Mouse (Mus musculus): ENCODE data around the gene Ceacam19.
"Not testable (repeated sequence)": the region's sequence is repeated elsewhere in the genome, so short reads cannot be mapped to it uniquely, and the experiment has no call there.

The Ceacam19 gene

DNA sequence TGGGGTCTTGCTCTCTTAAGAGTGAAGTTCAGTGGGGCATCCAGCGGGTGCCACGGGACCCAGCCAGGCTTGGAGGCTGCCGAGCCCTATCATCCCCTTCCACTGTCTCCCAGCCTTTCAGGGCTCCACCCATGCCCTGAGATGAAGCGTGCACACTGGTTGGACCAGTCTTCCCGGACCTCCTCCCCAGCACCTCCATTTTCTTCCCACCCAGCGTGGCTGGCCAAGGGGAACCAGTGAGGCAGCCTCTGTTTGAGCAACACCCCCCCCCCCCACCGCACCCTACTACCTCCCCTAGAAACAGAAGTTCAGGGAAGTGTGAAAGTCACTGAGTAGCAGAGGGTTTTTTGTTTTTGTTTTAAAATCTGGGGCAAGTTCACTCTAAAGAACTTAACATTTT lies at the start of gene Ceacam19:
TSS of gene Ceacam19 (minus strand) at position 117 of the 400 bp plus-strand sequence.
- DNase-seq (ENCODE audit: extremely low spot score, low read depth, low spot score): no peak

DNA sequence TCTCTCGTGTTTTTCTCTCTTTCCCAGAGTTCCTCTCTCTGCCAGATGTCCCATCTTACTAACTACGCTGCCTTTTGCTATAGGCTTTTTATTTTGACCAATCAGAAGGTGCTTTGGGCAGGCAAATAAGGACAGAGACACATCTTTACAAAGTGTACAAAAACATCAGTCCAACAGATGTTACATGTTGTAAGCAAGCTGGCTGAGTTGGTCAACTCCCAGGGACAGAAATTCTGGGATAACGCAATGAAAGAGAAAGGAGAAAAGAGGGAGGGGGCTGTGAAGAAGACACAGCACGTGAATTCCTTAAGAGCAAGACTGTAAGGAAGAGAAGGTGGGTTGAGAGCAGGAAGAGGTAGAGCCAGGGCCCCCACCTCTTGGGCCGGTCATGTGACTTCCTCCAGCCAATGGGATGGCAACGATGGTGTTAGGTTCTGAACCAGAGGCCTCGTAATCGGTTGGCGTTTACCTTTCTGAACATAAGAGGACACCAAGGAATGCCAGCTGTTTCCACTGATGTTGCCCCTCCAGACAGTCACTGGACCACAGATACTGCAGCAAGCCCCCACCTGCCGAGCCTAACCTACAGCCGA lies 49.6 kb upstream of the Ceacam19 start:
- no peak for DNase-seq (ENCODE audit: extremely low spot score, low read depth, low spot score)

DNA sequence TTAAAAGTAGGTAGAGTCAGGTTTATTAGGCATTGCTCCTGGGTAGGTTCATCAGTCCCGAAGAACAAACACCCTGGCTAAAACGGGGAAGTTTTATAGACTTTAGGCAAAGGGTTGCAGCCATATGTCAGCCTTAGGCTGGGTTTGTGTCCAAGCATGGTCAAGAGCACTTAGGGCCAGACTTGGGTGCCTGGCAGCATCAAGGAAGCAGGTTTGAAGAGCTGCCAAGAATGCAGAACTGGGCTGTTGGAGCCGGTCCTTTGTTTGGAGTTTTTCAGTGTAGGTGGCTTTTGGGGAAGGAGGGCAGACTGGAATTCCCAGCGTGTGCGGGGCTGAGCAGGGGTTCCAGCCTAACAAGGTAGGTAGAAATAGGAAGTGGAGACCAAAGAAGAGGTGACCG lies 48.2 kb upstream of the Ceacam19 start:
- no peak for DNase-seq (ENCODE audit: extremely low spot score, low read depth, low spot score)

DNA sequence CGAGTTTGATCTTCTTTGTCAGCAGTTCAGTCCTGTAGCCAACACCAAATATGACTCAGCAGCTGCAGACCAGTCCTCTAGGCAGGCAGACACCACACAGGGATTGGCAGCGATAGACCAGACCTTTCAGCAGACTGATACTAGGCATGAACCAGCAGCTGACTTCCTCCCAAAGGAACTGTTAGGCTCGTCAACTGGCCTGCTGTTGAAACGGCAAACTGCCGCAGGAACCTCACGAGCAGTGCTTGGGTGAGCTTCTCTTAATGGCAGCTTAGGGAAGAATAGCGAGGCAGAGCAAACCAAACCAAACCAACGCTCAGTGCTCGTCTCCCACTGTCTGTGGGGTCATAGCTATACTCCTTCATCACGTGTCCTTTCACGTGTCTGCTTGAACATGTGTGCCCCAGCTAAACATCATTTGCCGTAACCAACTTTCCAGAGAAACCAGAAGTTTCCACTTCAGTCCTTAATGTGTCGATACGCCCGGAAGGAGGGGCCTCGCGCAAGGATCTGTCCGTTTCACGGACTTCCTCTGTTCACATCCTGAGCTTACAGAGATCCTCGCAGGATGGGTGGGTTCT lies 47.5 kb upstream of the Ceacam19 start:
- no peak for DNase-seq (ENCODE audit: extremely low spot score, low read depth, low spot score)

DNA sequence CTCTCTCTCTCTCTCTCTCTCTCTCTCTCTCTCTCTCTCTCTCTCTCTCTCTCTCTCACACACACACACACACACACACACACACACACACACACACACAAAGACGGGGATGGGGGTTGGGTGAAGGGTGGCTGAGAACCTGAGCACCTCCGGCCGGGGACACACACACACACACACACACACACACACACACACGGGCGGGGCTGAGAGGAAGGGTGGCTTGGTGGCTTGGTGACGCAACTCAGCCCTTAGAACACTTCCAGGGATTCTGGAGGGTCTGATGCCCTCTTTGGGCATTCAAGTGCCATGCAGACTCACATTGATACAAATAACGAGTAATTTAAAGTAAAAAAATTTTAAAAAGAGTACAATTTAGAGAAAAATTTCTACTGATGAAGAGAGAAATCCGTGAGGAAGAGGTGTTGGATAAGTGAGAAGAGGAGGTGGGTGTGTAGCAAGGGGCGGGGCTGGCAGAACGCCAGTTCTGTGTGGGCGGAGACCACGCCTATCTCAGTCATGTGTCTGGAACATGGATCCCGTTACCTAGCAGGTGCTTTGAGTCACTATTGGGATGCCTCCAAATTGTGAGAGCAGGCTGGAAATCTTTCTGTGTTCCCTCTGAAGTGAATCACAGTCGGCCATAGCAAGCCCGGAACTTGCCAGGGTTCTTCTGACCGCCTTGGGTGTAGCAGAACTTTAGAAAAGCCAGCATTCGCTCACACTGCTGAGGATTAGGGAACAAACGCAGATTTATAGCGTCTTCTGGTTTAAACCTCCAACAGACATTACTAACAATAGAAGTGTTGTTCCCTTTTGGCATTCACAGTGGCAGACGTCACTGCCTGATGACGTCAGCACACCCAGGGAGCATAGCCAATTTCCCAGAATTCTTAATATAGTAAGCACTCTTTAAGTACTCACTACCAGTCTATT lies 45.4 kb upstream of the Ceacam19 start:
- no peak for DNase-seq (ENCODE audit: extremely low spot score, low read depth, low spot score)

DNA sequence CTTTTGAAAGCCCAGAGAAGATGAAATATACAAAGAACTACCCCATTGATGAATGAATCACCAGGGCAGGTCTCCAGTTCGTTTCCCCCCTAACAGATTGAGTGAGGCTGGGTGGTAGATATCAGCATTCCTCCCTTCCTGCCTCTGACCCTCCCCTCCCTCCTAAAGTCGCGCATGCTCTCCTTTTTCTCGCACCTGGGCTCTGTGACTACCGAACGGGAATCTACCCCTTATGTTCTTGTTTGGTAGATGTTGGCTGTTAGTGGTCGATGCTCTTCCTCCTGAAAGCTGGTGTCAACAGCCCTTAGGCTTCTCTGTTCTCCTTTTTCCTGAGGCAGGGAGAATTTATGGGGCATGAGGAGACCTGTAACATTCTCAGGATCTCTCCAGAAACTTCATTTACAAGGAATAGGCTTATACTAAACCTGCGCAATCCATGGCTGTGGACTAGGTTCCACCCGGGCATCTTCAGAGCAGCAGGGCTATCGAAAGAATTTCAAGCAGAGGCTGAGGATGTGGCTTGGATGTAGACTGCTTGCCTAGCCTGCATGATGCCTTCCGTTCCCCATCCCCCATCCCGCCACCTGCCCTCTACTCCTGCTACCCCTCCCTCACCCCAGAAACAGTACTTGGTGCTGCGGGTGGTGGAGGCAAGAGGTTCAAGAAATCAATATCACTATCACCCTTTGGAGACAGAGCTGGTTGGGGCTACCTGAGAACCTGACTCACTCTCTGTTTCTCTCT lies 44.5 kb upstream of the Ceacam19 start:
- no peak for DNase-seq (ENCODE audit: extremely low spot score, low read depth, low spot score)

DNA sequence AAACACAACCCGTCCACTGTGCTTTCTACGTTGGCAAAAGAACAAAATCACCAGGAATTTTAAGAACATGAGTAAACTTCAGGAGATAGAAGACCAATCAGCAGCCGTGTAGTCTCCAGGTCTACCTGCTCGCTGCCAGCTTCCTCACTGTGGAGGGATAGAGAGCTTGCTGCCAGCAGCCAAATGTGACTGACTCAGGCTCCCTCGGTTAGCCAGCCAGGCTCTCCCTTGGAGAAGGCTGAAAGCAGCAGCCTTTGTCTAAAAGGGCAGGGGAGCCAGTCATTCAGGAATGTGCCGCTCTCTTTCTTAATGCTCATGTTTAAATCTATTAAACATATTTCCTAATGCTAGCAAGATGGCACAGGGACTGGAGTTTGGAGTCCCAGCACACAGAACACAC lies 42.7 kb upstream of the Ceacam19 start:
- DNase-seq (ENCODE audit: extremely low spot score, low read depth, low spot score): not testable (repeated sequence)

DNA sequence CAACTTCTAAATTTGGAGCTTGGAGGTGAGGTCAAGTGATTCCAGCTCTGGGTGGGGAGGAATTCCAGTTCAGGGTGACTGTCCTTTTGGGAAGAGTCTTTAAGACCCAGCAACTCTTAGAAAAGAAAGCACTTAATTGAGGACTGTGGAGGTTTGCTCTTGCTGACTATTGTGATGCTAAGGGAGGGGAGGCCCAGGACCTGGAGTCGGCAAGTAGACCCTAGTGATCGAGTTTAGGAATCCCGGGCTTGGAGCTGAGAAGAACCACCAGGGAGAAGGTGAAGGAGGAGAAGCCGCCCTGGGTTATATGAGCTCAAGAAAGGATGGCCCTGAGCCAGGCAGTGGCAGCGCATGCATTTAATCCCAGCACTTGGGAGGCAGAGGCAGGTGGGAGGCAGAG lies 40.7 kb upstream of the Ceacam19 start:
- DNase-seq (ENCODE audit: extremely low spot score, low read depth, low spot score): no peak

DNA sequence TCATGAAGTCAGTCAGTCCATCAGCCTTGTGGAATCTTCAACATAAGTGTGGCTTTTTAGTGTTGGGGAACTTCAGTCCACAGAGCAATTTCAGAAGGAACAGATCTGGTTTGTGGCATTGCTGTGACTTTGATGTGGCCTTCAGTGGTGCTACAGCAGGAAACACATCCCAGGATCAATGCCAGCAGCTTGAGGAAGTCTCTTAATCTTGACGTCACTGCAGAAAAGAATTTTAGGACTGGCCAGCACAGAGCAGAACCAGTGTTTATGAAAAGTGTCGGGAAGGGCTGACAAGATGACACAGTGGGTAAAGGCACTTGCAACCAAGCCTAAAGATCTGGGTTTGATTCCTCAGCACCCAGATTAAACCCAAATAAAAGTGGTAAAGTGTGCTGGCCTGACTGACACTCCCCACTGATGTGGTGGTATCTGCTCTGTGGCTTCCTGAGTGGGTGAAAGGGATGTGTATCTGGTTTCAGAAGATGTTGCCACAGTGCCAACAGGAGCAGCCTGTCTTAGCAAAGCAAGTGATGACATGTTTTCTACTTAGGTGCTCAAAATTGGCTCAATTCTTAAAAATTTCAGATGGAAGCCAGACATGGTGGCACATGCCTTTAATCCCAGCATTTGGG lies 39.2 kb upstream of the Ceacam19 start:
- no peak for DNase-seq (ENCODE audit: extremely low spot score, low read depth, low spot score)

DNA sequence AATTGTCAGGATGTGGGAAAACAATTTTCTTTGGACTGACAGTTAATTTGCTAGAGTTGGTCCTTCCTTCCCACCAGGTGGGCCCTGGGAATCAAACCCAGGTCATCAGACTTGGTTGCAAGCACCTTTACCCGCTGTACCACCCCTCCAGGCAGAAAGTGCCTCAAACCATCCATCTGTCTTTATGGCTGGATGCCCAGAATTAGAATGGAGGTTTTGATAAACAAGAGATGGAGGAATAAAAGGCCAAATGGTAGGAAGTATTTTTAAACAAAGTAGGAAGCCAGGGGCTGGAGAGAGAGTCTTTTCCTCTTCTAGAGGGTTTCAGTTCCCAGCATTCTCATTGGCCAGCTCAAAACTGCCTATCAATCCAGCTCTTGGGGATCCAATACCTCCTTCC lies 37.6 kb upstream of the Ceacam19 start:
- DNase-seq (ENCODE audit: extremely low spot score, low read depth, low spot score): no peak

DNA sequence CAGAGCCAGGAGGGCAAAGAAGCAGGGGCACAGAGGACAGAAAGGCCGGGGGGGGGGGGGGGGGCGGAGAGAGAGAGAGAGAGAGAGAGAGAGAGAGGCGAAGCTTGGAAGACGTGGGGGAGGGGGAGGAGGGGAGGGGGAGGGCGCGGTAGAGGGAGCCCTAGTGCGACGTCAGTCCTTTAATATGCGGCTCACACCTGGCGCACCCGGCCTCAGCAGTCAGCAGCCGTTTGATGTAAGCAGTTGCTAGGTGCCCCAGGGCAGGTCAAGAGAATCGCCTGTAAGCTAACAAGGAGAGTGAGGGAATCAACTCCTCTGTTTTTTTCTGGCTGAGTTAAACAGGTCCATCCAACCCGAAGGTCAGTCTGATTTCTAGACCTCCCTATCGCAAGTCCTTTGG lies 36.0 kb upstream of the Ceacam19 start:
- DNase-seq (ENCODE audit: extremely low spot score, low read depth, low spot score): no peak

DNA sequence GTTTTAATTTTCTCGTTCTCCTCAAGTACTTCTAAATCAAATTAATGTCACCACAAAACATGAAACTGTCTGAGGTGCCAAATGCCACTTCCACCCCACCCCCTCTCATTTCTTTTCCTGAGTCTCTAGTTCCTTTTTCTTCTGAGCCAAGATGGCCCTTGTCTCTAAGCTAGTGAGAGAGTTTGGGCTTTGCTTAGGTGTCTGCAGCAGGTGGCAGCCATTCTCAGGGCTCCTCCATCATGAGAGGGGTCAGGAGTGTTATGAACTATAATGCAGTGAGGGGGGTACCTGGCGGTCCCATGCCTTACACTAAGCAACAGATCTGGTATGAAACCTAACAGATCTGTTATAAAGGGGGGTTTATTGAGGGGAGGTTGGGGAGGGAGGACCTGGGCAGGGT lies 35.6 kb upstream of the Ceacam19 start:
- no peak for DNase-seq (ENCODE audit: extremely low spot score, low read depth, low spot score)

DNA sequence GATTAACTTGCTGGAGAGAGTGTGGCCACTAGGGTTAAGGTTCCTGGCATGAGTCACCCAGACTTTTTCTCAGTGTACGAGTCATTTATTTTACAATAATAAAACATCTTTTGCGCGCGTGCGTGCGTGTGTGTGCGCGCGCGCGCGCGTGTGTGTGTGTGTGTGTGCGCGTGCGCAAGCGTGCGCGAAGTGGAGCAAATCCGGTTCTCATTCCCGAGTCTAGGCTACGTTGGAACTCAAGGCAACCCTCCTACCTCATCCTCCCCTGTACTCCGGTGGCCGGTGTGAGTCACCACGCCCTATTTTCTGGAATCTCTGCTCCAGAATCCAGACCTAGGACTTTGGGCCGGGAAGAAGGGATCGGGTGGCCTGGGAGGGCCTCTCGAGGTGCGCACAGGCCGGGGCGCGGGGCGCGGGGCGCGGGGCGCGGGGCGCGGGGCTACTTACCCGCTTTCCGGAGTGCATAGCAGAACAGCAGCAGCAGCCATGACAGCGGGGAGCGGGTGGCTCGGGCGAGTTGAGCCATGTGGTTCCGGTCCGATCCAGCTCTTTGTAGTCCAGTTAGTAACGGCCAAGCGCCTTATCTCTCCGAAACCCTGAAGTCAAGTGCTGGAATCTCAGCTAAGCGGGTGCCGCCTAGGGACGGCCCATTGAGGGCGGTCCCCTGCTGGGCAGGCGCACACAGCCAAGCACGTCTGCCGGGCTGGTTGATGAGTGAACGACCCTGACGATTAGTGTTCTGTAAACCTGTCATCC lies 32.9 kb upstream of the Ceacam19 start, which contains the start of gene Pvr:
TSS of gene Pvr (minus strand) at position 655 of the 756 bp plus-strand sequence.
- DNase-seq (ENCODE audit: extremely low spot score, low read depth, low spot score): no peak

DNA sequence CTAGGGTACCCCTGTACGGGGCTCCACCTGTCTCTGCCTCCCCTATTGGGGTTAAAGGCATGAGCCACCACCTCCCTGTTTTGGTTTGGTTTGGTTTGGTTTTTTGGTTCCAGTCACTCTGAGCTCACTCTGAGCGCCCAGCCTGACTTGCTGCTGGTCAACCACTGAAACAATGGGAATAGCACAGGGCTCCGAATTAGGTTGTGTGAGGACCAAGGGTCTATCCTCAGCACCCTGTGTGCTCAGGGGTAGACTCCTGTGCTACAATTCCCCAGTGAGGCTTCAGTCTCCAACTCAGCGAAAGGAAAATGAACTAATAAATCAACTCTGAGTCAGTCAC lies 32.4 kb upstream of the Ceacam19 start:
- DNase-seq (ENCODE audit: extremely low spot score, low read depth, low spot score): no peak

DNA sequence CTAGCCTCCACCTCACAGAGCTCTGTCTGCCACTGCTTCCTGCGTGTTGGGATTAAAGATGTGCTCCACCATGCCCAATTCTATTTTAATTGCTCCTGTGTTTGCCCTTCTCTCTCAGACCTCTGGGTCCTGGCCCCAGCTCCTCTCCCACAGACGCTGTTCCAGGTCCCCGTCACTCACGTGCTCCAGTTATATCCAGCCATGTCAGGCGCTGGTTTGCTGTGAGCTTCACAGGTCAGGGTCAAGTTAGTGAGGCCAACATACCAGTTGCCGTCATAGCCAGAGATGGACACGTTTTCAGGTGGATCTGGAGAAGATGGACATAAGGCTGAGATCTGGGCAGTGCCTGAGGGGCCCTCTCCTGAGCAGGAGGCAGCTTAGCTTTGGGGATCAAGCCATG lies 26.8 kb upstream of the Ceacam19 start:
- DNase-seq (ENCODE audit: extremely low spot score, low read depth, low spot score): no peak

DNA sequence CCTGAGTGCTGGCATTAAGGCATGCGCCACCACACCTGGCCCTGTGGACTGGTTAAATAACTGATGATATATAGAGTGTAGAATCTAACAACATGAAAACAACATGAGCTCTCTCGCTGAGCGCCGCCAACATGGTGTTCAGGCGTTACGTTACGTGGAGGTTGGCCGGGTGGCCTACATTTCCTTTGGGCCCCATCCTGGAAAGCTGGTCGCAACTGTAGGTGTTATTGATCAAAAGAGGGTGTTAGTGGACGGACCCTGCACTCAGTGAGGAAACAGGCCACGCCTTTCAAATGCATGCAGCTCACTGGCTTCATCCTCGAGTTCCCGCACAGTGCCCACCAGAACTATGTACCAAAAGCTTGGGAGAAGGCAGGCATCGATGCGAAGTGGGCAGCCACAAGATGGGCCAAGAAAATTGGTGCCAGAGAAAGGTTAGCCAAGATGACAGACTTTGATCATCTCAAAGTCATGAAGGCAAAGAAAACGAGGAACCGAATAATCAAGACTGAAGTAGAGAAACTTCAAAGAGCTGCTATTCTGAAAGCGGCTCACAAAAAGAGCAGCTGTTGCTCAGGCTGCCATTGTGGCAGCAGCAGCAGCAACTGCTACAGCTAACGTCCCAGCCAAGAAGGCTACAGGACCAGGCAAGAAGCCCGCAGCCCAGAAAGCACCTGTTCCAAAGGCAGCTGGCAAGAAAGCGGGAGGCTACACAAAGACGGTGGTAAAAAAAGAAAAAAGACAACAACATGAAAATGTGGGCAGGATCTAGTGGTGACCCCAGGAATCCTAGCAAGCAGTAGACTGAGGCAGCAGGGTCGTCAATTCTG lies 24.1 kb upstream of the Ceacam19 start:
- no peak for DNase-seq (ENCODE audit: extremely low spot score, low read depth, low spot score)

DNA sequence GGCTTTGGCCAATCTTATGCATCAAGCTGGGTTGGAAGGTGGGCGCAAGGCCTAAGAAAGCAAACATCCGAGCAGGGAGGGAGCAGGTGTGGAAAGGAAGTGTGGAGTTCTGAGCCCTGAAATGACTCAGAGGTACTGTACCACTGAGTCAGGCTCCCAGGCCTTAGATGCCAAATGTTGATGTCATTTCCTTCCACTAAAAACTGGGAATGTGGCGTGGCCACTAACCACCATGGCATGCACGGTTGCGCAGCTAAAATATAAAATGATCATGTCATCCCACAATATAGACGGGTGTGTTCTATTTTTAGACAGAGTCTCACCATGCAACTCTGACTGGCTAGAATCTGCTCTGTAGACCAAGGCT lies 23.5 kb upstream of the Ceacam19 start:
- no peak for DNase-seq (ENCODE audit: extremely low spot score, low read depth, low spot score)

DNA sequence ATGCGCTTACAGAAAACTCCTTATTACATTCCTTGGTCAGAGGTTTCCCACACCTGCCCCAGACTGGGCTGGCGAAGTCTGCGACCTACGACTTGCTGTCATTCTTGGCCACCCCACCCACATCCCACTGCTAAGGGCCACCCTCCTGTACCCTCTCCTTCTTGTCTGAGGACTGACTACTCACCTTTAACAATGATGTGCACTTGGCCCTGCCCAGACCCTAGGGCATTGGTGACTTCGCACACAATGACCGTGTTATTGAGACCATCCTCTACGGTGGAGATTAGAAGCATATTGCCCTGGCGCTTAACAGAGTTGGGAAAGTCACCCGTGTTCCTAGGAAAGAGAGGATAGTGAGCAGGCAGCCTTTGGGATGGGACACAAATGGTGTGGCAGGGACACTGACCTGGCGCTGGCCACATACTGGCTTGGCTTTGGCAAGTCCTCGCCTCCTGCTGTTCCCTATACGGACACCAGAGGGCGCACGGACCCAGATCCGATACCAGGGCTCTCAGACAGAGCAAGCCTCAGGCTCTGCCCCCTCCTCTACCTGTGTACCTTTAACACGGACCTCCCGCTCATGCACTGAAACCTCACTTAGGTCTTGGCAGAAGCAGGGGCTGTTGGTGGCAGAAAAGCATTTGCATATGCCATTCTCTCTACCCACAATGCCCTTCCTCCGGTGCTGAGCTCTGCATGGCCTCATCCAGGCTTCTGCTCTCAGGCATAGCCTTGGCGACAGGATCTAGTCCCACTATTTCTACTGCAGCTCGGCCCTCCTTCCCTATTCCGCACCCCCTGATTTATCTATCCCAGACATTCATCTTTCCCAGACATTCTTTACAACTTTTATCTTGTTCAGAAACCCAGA lies 22.9 kb upstream of the Ceacam19 start:
- no peak for DNase-seq (ENCODE audit: extremely low spot score, low read depth, low spot score)

DNA sequence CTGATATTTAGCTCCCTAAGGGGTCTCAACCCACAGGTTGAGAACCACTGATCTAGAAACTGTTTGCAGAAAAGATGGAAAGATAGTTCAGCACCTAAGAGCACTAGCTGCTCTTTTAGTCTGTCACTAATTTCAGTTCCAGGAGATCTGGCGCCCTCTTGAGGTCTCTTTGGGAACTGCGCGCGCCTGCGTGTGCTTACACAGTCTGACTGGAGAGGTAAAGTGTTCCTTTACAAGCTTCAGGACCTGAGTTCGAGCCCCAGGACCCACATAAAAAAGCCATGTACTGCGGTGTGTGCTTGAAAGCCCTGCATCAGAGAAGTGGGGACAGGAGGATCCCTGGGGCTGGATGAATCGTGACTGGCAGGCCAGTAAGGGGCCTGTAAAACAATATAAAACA lies 2.1 kb upstream of the Ceacam19 start:
- no peak for DNase-seq (ENCODE audit: extremely low spot score, low read depth, low spot score)

All from hindlimb bud, embryonic 11.5 days (tissue).